Mouse (Mus musculus): Measurements from ENCODE around the gene Kcnj9. TPM values are rescaled to one million over a fixed set of nuclear protein-coding genes. Genes with fewer than 3 reads are reported as not detected.

The Kcnj9 gene
- total RNA-seq, 2 experiments from 2014 or later, result not detected

GRCm38 (mm10) chr1:172313613-172314411, 15.3 kb downstream of the Kcnj9 start:
- no peak for DNase-seq (ENCODE audit: low spot score in 2 of 2)

GRCm38 (mm10) chr1:172312768-172313561, 16.2 kb downstream of the Kcnj9 start:
- no peak for DNase-seq (ENCODE audit: low spot score in 2 of 2)

- DNase-seq (ENCODE audit: low spot score in 2 of 2), result peak; percentile 83 to 88
These were observed 17.0 kb downstream of the Kcnj9 start for GRCm38 (mm10) chr1:172311921-172312767.

GRCm38 (mm10) chr1:172311248-172311906, 17.7 kb downstream of the Kcnj9 start:
- DNase-seq (ENCODE audit: low spot score in 2 of 2), result peak in 1 of 2 experiments; percentile 60

- peak; percentile 86 to 91 for DNase-seq (ENCODE audit: low spot score in 2 of 2)
These were observed 19.3 kb downstream of the Kcnj9 start for GRCm38 (mm10) chr1:172309699-172310398.

- DNase-seq (ENCODE audit: low spot score in 2 of 2), result no peak
These were observed 20.7 kb downstream of the Kcnj9 start for GRCm38 (mm10) chr1:172308409-172308808.

- DNase-seq (ENCODE audit: low spot score in 2 of 2), result no peak
These were observed 21.2 kb downstream of the Kcnj9 start for GRCm38 (mm10) chr1:172307936-172308335.

GRCm38 (mm10) chr1:172306885-172307284, 22.2 kb downstream of the Kcnj9 start:
- DNase-seq (ENCODE audit: low spot score in 2 of 2), result no peak

- DNase-seq (ENCODE audit: low spot score in 2 of 2), result no peak
These were observed 22.9 kb downstream of the Kcnj9 start for GRCm38 (mm10) chr1:172306196-172306595.

GRCm38 (mm10) chr1:172305635-172306034, 23.5 kb downstream of the Kcnj9 start:
- DNase-seq (ENCODE audit: low spot score in 2 of 2), result no peak

GRCm38 (mm10) chr1:172305153-172305552, 24.0 kb downstream of the Kcnj9 start:
- DNase-seq (ENCODE audit: low spot score in 2 of 2), result no peak

- no peak for DNase-seq (ENCODE audit: low spot score in 2 of 2)
These were observed 24.7 kb downstream of the Kcnj9 start for GRCm38 (mm10) chr1:172304443-172304842.

- no peak for DNase-seq (ENCODE audit: low spot score in 2 of 2)
These were observed 26.3 kb downstream of the Kcnj9 start for GRCm38 (mm10) chr1:172302851-172303250.

GRCm38 (mm10) chr1:172302311-172302710, 26.8 kb downstream of the Kcnj9 start:
- DNase-seq (ENCODE audit: low spot score in 2 of 2), result no peak

- no peak for DNase-seq (ENCODE audit: low spot score in 2 of 2)
These were observed 27.9 kb downstream of the Kcnj9 start for GRCm38 (mm10) chr1:172301180-172301579.

- DNase-seq (ENCODE audit: low spot score in 2 of 2), result no peak
These were observed 28.9 kb downstream of the Kcnj9 start for GRCm38 (mm10) chr1:172300247-172300646.

GRCm38 (mm10) chr1:172299528-172299927, 29.6 kb downstream of the Kcnj9 start:
- DNase-seq (ENCODE audit: low spot score in 2 of 2), result no peak

- peak in 1 of 2 experiments; percentile 67 for DNase-seq (ENCODE audit: low spot score in 2 of 2)
These were observed 31.2 kb downstream of the Kcnj9 start, which contains the start of gene Atp1a2 for GRCm38 (mm10) chr1:172297611-172298537. Atp1a2 (minus strand) TSS chr1:172298064.

Data from gastrocnemius, postnatal 4 days (tissue).